Mouse (Mus musculus) monocyte, adult 5-6 weeks (primary cell): ENCODE data around the gene Krt18. TPM values are rescaled to one million over a fixed set of nuclear protein-coding genes. Genes with fewer than 3 reads are reported as not detected.
A peak's percentile ranks its signal among the peaks of the same experiment; 100 is the strongest.
"Not testable (repeated sequence)": the region's sequence is repeated elsewhere in the genome, so short reads cannot be mapped to it uniquely, and the experiment has no call there.

Experiments used
- ATAC-seq: fragments of 153-309, 156-312 bp; replicated peaks from 2 replicates; pipeline ENCODE4 v1.8.0; 2017; ENCODE audit warnings: mild to moderate bottlenecking; ENCODE audit not compliant: low TSS enrichment, insufficient number of reproducible peaks, severe bottlenecking, poor library complexity, low FRiP score
- total RNA-seq: library from RNA; stranded (forward); fragments of 200-1000, 200-491, 200-594 nt; gene quantifications from 3 replicates; pipeline ENCODE4 v1.2.3, GENCODE M21; 2017

The Krt18 gene
- total RNA-seq, 1 experiment from 2014 or later, result 4.4 TPM

- no peak for ATAC-seq
Measured at GRCm38 (mm10) chr15:102049871-102050270, 21.9 kb downstream of the Krt18 start.

- ATAC-seq, result no peak
Measured at GRCm38 (mm10) chr15:102051920-102052683, 24.1 kb downstream of the Krt18 start.

GRCm38 (mm10) chr15:102056495-102057174 is 28.7 kb downstream of the Krt18 start:
- no peak for ATAC-seq

- ATAC-seq, result peak; percentile 92
Measured at GRCm38 (mm10) chr15:102065661-102066325, 37.8 kb downstream of the Krt18 start.

- no peak for ATAC-seq
Measured at GRCm38 (mm10) chr15:102070476-102071467, 42.8 kb downstream of the Krt18 start.

GRCm38 (mm10) chr15:102072963-102073558 is 45.1 kb downstream of the Krt18 start:
- ATAC-seq, result no peak

GRCm38 (mm10) chr15:102073559-102074069 is 45.6 kb downstream of the Krt18 start, which contains the start of gene Eif4b:
Gene Eif4b, plus strand, starts transcription at chr15:102073773.
- peak; percentile 84 for ATAC-seq

GRCm38 (mm10) chr15:102074070-102074731 is 46.2 kb downstream of the Krt18 start:
- ATAC-seq, result peak; percentile 19; the same call in 1 of the 2 replicates

- ATAC-seq, result no peak
Measured at GRCm38 (mm10) chr15:102074876-102075585, 47.1 kb downstream of the Krt18 start.

GRCm38 (mm10) chr15:102077111-102077677 is 49.2 kb downstream of the Krt18 start:
- ATAC-seq, result no peak

GRCm38 (mm10) chr15:102079221-102079620 is 51.2 kb downstream of the Krt18 start:
- ATAC-seq, result no peak

- not testable (repeated sequence) for ATAC-seq
Measured at GRCm38 (mm10) chr15:102079924-102080323, 51.9 kb downstream of the Krt18 start.

- no peak for ATAC-seq
Measured at GRCm38 (mm10) chr15:102080429-102080828, 52.4 kb downstream of the Krt18 start.
